Mouse (Mus musculus): ENCODE results near the gene Sdf2. TPM values are rescaled to one million over a fixed set of nuclear protein-coding genes. Genes with fewer than 3 reads are reported as not detected.

Sdf2 gene
- polyA plus RNA-seq, 2 experiments = 93.8 to 125 TPM

GRCm38 (mm10) chr11:78301357-78302084, 56.0 kb downstream of the Sdf2 start, which contains the start of gene Spag5:
Spag5 (plus strand) TSS chr11:78301529.
- Histone ChIP-seq H3K4me3 (replicated peaks; ENCODE audit: low read length) (peak within 1 kb of the TSS; percentile 68), H3K4me1 (ENCODE audit: control insufficient read depth, insufficient read depth, low read length) (peaks cover 6% of the 10 kb centered on the region; the same call in 1 of the 2 replicates), H3K36me3 (ENCODE audit: control insufficient read depth, insufficient read depth, low read length) (peaks cover 24% of the 10 kb centered on the region), H3K9ac (ENCODE audit: low read depth, low read length, severe bottlenecking) (peak within 1 kb of the TSS; percentile 59), H3K9me3 (ENCODE audit: control insufficient read depth, low read length) (no peaks in the 10 kb centered on the region), H3K4me2 (replicated peaks; ENCODE audit: low read depth, low read length, severe bottlenecking) (peak within 1 kb of the TSS; percentile 85), H3K27ac (replicated peaks; ENCODE audit: low read depth, low read length) (peak within 1 kb of the TSS; percentile 59; the same call in 1 of the 2 replicates), H3K27me3 (ENCODE audit: control insufficient read depth, insufficient read depth, low read length) (no peaks in the 10 kb centered on the region)
- peak; percentile 93 for DNase-seq (ENCODE audit: low spot score)
- no peak for TF ChIP-seq POLR2A (IDR thresholded peaks at IDR 0.05; ENCODE audit: borderline replicate concordance, extremely low read depth, insufficient read depth, insufficient read length)
- WGBS = under 1% methylated on average over 40 of the region's 49 CpGs
- ATAC-seq (ENCODE audit: low FRiP score, low read depth) = peak; percentile 100

Other genes with a start within 250 kb of the Sdf2 start
- 14.7 and 18.2 TPM in 2 replicates for gene Dhrs13, start 213.5 kb upstream of the Sdf2 start, polyA plus RNA-seq (2012; rRNA removed)
- gene Dhrs13, start 213.5 kb upstream of the Sdf2 start, polyA plus RNA-seq (2014; fragmentation: Nextera tagmentation; extraction: Ambion mirVana) = 22.4 and 23.6 TPM in 2 replicates
- gene Flot2, start 207.8 kb upstream of the Sdf2 start, polyA plus RNA-seq (2012; rRNA removed) = 68.5 and 81.2 TPM in 2 replicates
- 49.1 and 53.8 TPM in 2 replicates for gene Flot2, start 207.8 kb upstream of the Sdf2 start, polyA plus RNA-seq (2014; fragmentation: Nextera tagmentation; extraction: Ambion mirVana)
- 34.4 and 42.2 TPM in 2 replicates for gene Eral1, start 165.4 kb upstream of the Sdf2 start, polyA plus RNA-seq (2012; rRNA removed)
- 35.8 and 38.4 TPM in 2 replicates for gene Eral1, start 165.4 kb upstream of the Sdf2 start, polyA plus RNA-seq (2014; fragmentation: Nextera tagmentation; extraction: Ambion mirVana)
- gene Fam222b, start 151.1 kb upstream of the Sdf2 start, polyA plus RNA-seq (2012; rRNA removed) = 11.7 and 15.9 TPM in 2 replicates
- gene Fam222b, start 151.1 kb upstream of the Sdf2 start, polyA plus RNA-seq (2014; fragmentation: Nextera tagmentation; extraction: Ambion mirVana) = 13.3 and 18.1 TPM in 2 replicates
- gene Traf4, start 80.2 kb upstream of the Sdf2 start, polyA plus RNA-seq (2012; rRNA removed) = 159 and 212 TPM in 2 replicates
- gene Traf4, start 80.2 kb upstream of the Sdf2 start, polyA plus RNA-seq (2014; fragmentation: Nextera tagmentation; extraction: Ambion mirVana) = 59.0 and 67.7 TPM in 2 replicates
- gene Nek8, start 69.1 kb upstream of the Sdf2 start, polyA plus RNA-seq (2012; rRNA removed) = 38.3 and 46.4 TPM in 2 replicates
- 11.9 and 17.2 TPM in 2 replicates for gene Nek8, start 69.1 kb upstream of the Sdf2 start, polyA plus RNA-seq (2014; fragmentation: Nextera tagmentation; extraction: Ambion mirVana)
- gene Tlcd1, start 69.0 kb upstream of the Sdf2 start, polyA plus RNA-seq (2012; rRNA removed) = 43.3 and 48.4 TPM in 2 replicates
- 19.4 and 21.4 TPM in 2 replicates for gene Tlcd1, start 69.0 kb upstream of the Sdf2 start, polyA plus RNA-seq (2014; fragmentation: Nextera tagmentation; extraction: Ambion mirVana)
- gene Rpl23a, start 62.2 kb upstream of the Sdf2 start, polyA plus RNA-seq (2012; rRNA removed) = 1,666 and 3,231 TPM in 2 replicates
- 1,710 and 1,819 TPM in 2 replicates for gene Rpl23a, start 62.2 kb upstream of the Sdf2 start, polyA plus RNA-seq (2014; fragmentation: Nextera tagmentation; extraction: Ambion mirVana)
- 163 and 228 TPM in 2 replicates for gene Rab34, start 57.3 kb upstream of the Sdf2 start, polyA plus RNA-seq (2012; rRNA removed)
- 171 and 181 TPM in 2 replicates for gene Rab34, start 57.3 kb upstream of the Sdf2 start, polyA plus RNA-seq (2014; fragmentation: Nextera tagmentation; extraction: Ambion mirVana)
- 1.7 and 1.9 TPM in 2 replicates for gene Proca1, start 52.4 kb upstream of the Sdf2 start, polyA plus RNA-seq (2012; rRNA removed)
- 2.1 and 3.2 TPM in 2 replicates for gene Proca1, start 52.4 kb upstream of the Sdf2 start, polyA plus RNA-seq (2014; fragmentation: Nextera tagmentation; extraction: Ambion mirVana)
- 30.6 and 31.4 TPM in 2 replicates for gene Supt6, start 241 bp downstream of the Sdf2 start, polyA plus RNA-seq (2012; rRNA removed)
- gene Supt6, start 241 bp downstream of the Sdf2 start, polyA plus RNA-seq (2014; fragmentation: Nextera tagmentation; extraction: Ambion mirVana) = 27.7 and 30.8 TPM in 2 replicates
- gene 2610507B11Rik, start 16.0 kb downstream of the Sdf2 start, polyA plus RNA-seq (2012; rRNA removed) = 58.7 and 61.7 TPM in 2 replicates
- 72.6 and 82.1 TPM in 2 replicates for gene 2610507B11Rik, start 16.0 kb downstream of the Sdf2 start, polyA plus RNA-seq (2014; fragmentation: Nextera tagmentation; extraction: Ambion mirVana)
- 0.40 and 0.58 TPM in 2 replicates for gene BC030499, start 45.1 kb downstream of the Sdf2 start, polyA plus RNA-seq (2012; rRNA removed)
- 0.21 and 0.23 TPM in 2 replicates for gene BC030499, start 45.1 kb downstream of the Sdf2 start, polyA plus RNA-seq (2014; fragmentation: Nextera tagmentation; extraction: Ambion mirVana)
- 56.6 and 57.3 TPM in 2 replicates for gene Spag5, start 55.8 kb downstream of the Sdf2 start, polyA plus RNA-seq (2012; rRNA removed)
- gene Spag5, start 55.8 kb downstream of the Sdf2 start, polyA plus RNA-seq (2014; fragmentation: Nextera tagmentation; extraction: Ambion mirVana) = 28.7 and 31.2 TPM in 2 replicates
- 9.2 and 11.9 TPM in 2 replicates for gene Aldoc, start 77.2 kb downstream of the Sdf2 start, polyA plus RNA-seq (2012; rRNA removed)
- 8.3 and 11.3 TPM in 2 replicates for gene Aldoc, start 77.2 kb downstream of the Sdf2 start, polyA plus RNA-seq (2014; fragmentation: Nextera tagmentation; extraction: Ambion mirVana)
- 95.5 and 135 TPM in 2 replicates for gene Pigs, start 82.7 kb downstream of the Sdf2 start, polyA plus RNA-seq (2012; rRNA removed)
- 79.7 and 88.4 TPM in 2 replicates for gene Pigs, start 82.7 kb downstream of the Sdf2 start, polyA plus RNA-seq (2014; fragmentation: Nextera tagmentation; extraction: Ambion mirVana)
- 114 and 143 TPM in 2 replicates for gene Unc119, start 97.7 kb downstream of the Sdf2 start, polyA plus RNA-seq (2012; rRNA removed)
- gene Unc119, start 97.7 kb downstream of the Sdf2 start, polyA plus RNA-seq (2014; fragmentation: Nextera tagmentation; extraction: Ambion mirVana) = 55.7 and 66.9 TPM in 2 replicates
- gene Foxn1, start 140.8 kb downstream of the Sdf2 start, polyA plus RNA-seq (2012; rRNA removed) = 0.96 and 1.1 TPM in 2 replicates
- gene Foxn1, start 140.8 kb downstream of the Sdf2 start, polyA plus RNA-seq (2014; fragmentation: Nextera tagmentation; extraction: Ambion mirVana) = 1.9 and 2.0 TPM in 2 replicates
- 0.03 TPM in 1 of 2 replicates, not detected in the other for gene Slc13a2, start 176.5 kb downstream of the Sdf2 start, polyA plus RNA-seq (2012; rRNA removed)
- 0.10 TPM in 1 of 2 replicates, not detected in the other for gene Slc13a2, start 176.5 kb downstream of the Sdf2 start, polyA plus RNA-seq (2014; fragmentation: Nextera tagmentation; extraction: Ambion mirVana)
- 14.8 and 20.9 TPM in 2 replicates for gene Slc46a1, start 220.0 kb downstream of the Sdf2 start, polyA plus RNA-seq (2012; rRNA removed)
- 19.9 and 20.3 TPM in 2 replicates for gene Slc46a1, start 220.0 kb downstream of the Sdf2 start, polyA plus RNA-seq (2014; fragmentation: Nextera tagmentation; extraction: Ambion mirVana)

Data from limb, embryonic 14.5 days (tissue).